Mouse (Mus musculus): ENCODE measurements around the gene Shf. TPM values are rescaled to one million over a fixed set of nuclear protein-coding genes. Genes with fewer than 3 reads are reported as not detected.

Gene Shf
- polyA plus RNA-seq, 1 experiment from 2014 or later: 17.5 TPM

DNA sequence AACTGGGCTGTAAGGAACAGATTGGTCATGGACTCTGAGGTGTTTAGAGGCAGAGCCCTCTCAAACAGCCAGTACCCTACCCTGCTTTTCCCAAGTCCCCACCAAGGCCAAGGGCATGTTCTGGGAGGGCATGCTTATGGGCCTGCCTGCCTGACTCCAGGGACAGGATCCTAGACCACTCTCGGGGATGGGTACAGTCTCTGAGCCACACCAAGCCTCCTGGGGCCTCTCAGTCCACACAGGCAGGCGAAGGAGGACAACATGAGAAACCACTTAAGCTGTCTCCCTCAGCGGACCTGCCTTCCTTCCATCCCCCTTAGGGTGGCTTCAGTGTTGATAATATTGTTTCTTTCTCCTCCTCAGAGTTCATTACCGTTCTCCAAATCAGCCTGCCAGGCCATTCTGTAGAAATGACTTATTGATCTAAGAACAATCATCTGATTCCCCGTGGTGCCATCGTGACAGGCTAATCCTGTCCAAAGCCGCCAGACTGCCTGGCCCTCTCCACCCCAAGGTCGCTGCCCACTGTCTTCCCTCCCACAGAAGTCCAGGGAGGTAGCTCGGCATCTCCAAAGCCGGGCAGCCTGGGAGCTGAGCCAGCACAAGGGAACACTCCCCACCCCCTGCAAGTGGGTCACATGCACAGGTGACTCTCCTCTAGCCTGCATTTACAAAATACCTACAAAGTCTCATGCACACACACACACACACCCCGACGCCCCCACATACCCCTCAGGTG is 14.6 kb downstream of the Shf start:
- Histone ChIP-seq H3K4me3 (ENCODE audit: low read depth, low read length) (no peak overlapping the region), H3K27ac (ENCODE audit: low read depth, low read length) (peak overlapping the region; percentile 57; the same call in 1 of the 2 replicates), H3K36me3 (ENCODE audit: control insufficient read depth, insufficient read depth, low read length) (peaks cover 19% of the 10 kb centered on the region; the same call in 1 of the 2 replicates), H3K27me3 (ENCODE audit: control insufficient read depth, insufficient read depth, low read length) (no peaks in the 10 kb centered on the region), H3K4me1 (ENCODE audit: control insufficient read depth, insufficient read depth, low read length) (peaks cover 39% of the 10 kb centered on the region), H3K4me2 (ENCODE audit: low read depth, low read length) (no peak overlapping the region), H3K9me3 (ENCODE audit: control insufficient read depth, low read length) (no peaks in the 10 kb centered on the region), H3K9ac (replicated peaks; ENCODE audit: low read depth, low read length) (0 out of 2 replicates have a peak overlapping the region, but pooled peaks have one; percentile 3)
- no peak for ATAC-seq (ENCODE audit: low read depth)
- 51% methylated on average over 12 of the region's 12 CpGs for WGBS

DNA sequence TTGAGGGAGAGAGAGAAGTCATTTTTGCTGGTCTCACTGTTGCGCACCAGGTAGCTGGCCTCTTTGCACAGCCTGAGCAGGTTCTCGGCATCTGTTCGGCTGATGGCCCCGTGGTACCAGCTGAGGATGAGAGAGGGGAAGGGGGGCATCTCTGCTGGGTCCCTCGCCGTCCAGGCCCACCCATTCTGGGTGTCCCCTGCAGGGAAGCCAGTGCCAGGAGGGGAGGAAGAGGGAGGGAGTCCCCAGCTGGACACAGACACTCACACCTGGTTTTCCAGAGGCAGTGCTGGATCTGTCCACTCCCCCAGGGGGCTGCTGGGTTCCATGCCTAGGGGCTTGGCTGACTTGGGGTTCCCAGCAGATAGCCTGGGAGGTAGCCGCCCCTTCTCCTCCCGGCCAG is 15.2 kb downstream of the Shf start:
- Histone ChIP-seq H3K4me2 (ENCODE audit: low read depth, low read length) (no peak overlapping the region), H3K27me3 (ENCODE audit: control insufficient read depth, insufficient read depth, low read length) (no peaks in the 10 kb centered on the region), H3K9ac (replicated peaks; ENCODE audit: low read depth, low read length) (0 out of 2 replicates have a peak overlapping the region, but pooled peaks have one; percentile 3), H3K36me3 (ENCODE audit: control insufficient read depth, insufficient read depth, low read length) (peaks cover 19% of the 10 kb centered on the region; the same call in 1 of the 2 replicates), H3K9me3 (ENCODE audit: control insufficient read depth, low read length) (no peaks in the 10 kb centered on the region), H3K27ac (ENCODE audit: low read depth, low read length) (peak overlapping the region; percentile 57), H3K4me3 (ENCODE audit: low read depth, low read length) (no peak overlapping the region), H3K4me1 (ENCODE audit: control insufficient read depth, insufficient read depth, low read length) (peaks cover 43% of the 10 kb centered on the region)
- WGBS: 72% methylated on average over 8 of the region's 8 CpGs
- ATAC-seq (ENCODE audit: low read depth): no peak

DNA sequence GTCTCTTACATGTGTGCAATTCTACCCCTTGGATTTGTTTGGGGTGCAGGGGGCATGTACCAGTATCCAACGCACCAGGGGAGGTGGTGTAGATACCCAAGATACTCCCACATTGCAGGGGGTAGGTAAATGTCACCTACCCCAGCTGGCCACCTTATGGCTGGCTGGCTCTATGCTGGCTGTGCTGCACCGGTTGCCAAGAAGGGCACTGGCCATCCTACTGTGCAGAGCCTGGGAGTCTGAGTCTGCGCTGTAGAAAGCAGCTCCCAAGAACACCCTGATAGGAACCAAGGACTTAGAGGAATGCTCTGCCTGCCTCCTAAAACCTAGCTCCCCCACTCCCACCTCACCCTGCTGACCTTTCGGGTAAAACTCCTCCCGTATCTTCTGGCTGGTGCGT is 16.0 kb downstream of the Shf start:
- ATAC-seq (ENCODE audit: low read depth): no peak

DNA sequence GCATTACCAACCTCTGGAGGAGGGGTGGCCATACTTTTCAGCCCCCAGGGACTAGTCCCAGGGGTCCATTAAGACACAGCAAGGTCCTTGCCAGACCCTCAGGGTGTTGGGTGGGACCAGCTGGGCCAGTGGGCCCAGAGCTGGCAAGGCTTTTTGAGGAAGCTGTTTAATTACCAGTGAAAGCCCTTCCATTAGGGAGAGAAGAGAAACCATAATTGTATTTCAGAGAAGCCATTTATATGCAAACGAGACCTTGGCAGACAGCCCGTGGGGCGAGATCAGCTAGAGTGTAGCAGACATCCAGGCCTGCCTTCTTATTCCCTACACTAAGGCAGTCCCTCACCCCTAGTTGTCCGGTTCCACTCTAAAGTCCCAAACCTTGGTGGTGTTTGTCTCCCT is 17.0 kb downstream of the Shf start:
- Histone ChIP-seq H3K9ac (replicated peaks; ENCODE audit: low read depth, low read length) (no peak overlapping the region), H3K4me2 (ENCODE audit: low read depth, low read length) (no peak overlapping the region), H3K27ac (ENCODE audit: low read depth, low read length) (peak overlapping the region; percentile 85), H3K4me3 (ENCODE audit: low read depth, low read length) (no peak overlapping the region), H3K9me3 (ENCODE audit: control insufficient read depth, low read length) (no peaks in the 10 kb centered on the region), H3K36me3 (ENCODE audit: control insufficient read depth, insufficient read depth, low read length) (peaks cover 19% of the 10 kb centered on the region; the same call in 1 of the 2 replicates), H3K4me1 (ENCODE audit: control insufficient read depth, insufficient read depth, low read length) (peaks cover 47% of the 10 kb centered on the region), H3K27me3 (ENCODE audit: control insufficient read depth, insufficient read depth, low read length) (no peaks in the 10 kb centered on the region)
- peak; percentile 38 for ATAC-seq (ENCODE audit: low read depth)
- WGBS: 7% methylated on average over 4 of the region's 4 CpGs

More for the DNA sequence above, 16.0 kb downstream of the Shf start:
- WGBS: 78% methylated on average over 6 of the region's 6 CpGs
- H3K4me2 ChIP-seq (ENCODE audit: low read depth, low read length): no peak overlapping the region
- no peak overlapping the region for H3K4me3 ChIP-seq (ENCODE audit: low read depth, low read length)
- H3K27ac ChIP-seq (ENCODE audit: low read depth, low read length): peak overlapping the region; percentile 57; the same call in 1 of the 2 replicates
- H3K36me3 ChIP-seq (ENCODE audit: control insufficient read depth, insufficient read depth, low read length): peaks cover 19% of the 10 kb centered on the region; the same call in 1 of the 2 replicates
- no peak overlapping the region for H3K9ac ChIP-seq (replicated peaks; ENCODE audit: low read depth, low read length)
- no peaks in the 10 kb centered on the region for H3K27me3 ChIP-seq (ENCODE audit: control insufficient read depth, insufficient read depth, low read length)
- peaks cover 44% of the 10 kb centered on the region for H3K4me1 ChIP-seq (ENCODE audit: control insufficient read depth, insufficient read depth, low read length)
- no peaks in the 10 kb centered on the region for H3K9me3 ChIP-seq (ENCODE audit: control insufficient read depth, low read length)

DNA sequence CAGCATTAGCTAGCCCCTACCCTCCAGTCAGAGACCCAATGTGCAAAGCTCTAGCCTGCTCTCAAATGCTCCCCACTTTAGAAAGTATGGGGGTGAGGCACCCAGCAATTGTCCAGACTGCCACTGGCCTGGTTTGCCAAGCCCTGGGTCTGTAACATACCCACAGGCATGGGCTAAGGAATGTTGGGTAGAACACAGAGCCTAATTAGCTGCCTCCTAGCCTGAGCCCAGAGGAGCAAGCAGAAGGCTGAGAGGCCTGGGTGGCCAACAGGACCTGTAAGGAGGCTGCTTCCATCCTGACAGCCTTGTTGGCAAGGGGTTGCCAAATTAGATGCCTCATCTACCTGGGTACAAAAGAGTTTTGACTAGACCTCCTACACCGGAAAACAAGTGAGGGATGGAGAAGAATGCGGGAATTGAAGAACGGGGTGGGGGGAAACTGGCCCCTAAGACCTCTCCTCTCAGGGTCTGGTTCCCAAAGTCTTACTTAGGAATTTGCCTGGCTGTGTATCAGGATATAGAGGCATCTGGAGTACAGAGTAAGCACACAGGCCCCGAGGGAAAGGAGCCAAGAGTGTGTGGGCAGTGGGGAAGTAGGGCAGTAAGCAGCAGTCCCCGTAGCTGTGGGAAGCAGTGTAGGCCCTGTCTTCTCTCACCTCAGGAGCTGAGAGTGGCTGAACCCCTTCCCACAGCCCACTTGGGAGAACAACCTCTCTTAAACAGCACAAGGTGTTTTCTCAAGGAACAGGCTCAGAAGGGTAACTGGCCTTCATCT is 17.6 kb downstream of the Shf start:
- no peak overlapping the region for H3K4me3 ChIP-seq (ENCODE audit: low read depth, low read length)
- peaks cover 16% of the 10 kb centered on the region; the same call in 1 of the 2 replicates for H3K36me3 ChIP-seq (ENCODE audit: control insufficient read depth, insufficient read depth, low read length)
- no peak overlapping the region for H3K9ac ChIP-seq (replicated peaks; ENCODE audit: low read depth, low read length)
- 54% methylated on average over 5 of the region's 5 CpGs for WGBS
- H3K4me1 ChIP-seq (ENCODE audit: control insufficient read depth, insufficient read depth, low read length): peaks cover 47% of the 10 kb centered on the region
- no peak overlapping the region for H3K4me2 ChIP-seq (ENCODE audit: low read depth, low read length)
- no peaks in the 10 kb centered on the region for H3K27me3 ChIP-seq (ENCODE audit: control insufficient read depth, insufficient read depth, low read length)
- ATAC-seq (ENCODE audit: low read depth): no peak
- no peaks in the 10 kb centered on the region for H3K9me3 ChIP-seq (ENCODE audit: control insufficient read depth, low read length)
- peak overlapping the region; percentile 85 for H3K27ac ChIP-seq (ENCODE audit: low read depth, low read length)

DNA sequence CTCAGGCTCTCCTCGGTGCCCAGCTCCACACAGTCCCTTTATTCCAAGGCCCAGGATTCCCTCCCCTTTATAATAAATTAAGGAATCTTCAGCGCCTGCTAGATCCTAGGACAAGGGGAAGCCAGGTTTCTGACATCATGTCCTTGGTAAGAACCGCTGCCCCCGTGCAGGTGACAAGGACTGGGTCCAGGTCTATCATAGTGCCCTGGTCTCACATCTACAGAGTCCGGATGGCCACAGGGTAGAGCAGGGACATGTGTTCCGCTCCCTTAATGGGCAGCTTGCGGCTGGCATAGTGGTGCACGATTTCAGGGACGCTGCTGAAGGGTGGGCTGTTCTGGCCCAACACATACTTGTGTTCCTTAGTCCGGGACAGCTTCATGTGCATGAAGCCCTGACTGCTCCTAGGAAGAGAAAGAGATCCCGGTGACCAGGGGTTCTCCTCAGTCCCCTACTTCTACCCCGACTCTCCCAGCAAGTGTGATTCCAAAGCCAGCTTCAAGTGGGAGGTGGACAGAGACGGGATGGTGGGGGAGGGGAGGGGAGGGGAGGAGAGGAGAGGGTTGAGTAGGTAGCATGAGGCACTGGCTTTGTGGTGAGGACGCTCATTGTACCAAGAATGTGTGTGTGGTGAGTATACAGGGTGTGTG is 19.7 kb downstream of the Shf start:
- peak; percentile 28 for ATAC-seq (ENCODE audit: low read depth)

DNA sequence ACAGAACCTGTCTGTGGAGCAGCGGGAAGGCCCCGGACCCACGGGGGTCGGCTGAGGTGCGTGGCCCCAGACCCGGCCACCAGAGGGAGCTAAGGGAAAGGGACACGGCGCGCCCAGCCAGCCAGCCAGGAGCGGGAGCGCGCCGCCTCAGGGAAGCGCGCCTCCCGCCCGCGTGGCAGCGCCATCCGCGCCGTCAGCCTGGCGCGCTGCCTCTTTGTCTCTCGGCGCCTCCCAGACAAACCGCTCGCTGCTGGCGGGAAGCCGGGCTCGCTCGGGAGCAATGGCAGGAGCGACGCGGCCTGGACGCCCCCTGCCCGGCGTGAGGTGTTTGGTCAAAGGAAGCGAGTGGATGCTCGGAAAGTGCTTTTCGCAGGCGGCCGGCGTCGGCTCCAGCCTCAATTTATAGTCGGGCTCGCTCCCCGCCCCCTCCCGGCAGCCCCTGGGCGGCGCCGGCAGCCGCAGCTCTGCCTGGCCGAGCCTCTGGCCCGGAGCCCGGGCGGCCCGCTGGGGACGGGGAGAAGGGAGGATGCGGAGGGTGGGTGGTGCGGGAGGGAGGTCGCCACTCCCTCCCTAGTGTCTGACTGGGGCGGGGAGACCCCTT is 20.3 kb downstream of the Shf start:
- Histone ChIP-seq H3K36me3 (ENCODE audit: control insufficient read depth, insufficient read depth, low read length) (peaks cover 3% of the 10 kb centered on the region; the same call in 1 of the 2 replicates), H3K9ac (replicated peaks; ENCODE audit: low read depth, low read length) (peak overlapping the region; percentile 63), H3K27ac (ENCODE audit: low read depth, low read length) (peak overlapping the region; percentile 96), H3K4me1 (ENCODE audit: control insufficient read depth, insufficient read depth, low read length) (peaks cover 36% of the 10 kb centered on the region), H3K4me3 (ENCODE audit: low read depth, low read length) (peak overlapping the region; percentile 44), H3K4me2 (ENCODE audit: low read depth, low read length) (peak overlapping the region; percentile 54), H3K9me3 (ENCODE audit: control insufficient read depth, low read length) (no peaks in the 10 kb centered on the region), H3K27me3 (ENCODE audit: control insufficient read depth, insufficient read depth, low read length) (no peaks in the 10 kb centered on the region)
- WGBS: under 1% methylated on average over 54 of the region's 63 CpGs
- ATAC-seq (ENCODE audit: low read depth): peak; percentile 83

More for the DNA sequence above, 19.7 kb downstream of the Shf start:
- H3K4me1 ChIP-seq (ENCODE audit: control insufficient read depth, insufficient read depth, low read length): peaks cover 41% of the 10 kb centered on the region
- no peaks in the 10 kb centered on the region for H3K27me3 ChIP-seq (ENCODE audit: control insufficient read depth, insufficient read depth, low read length)
- WGBS: 10% methylated on average over 14 of the region's 14 CpGs
- no peaks in the 10 kb centered on the region for H3K9me3 ChIP-seq (ENCODE audit: control insufficient read depth, low read length)
- peak overlapping the region; percentile 96 for H3K27ac ChIP-seq (ENCODE audit: low read depth, low read length)
- peaks cover 7% of the 10 kb centered on the region; the same call in 1 of the 2 replicates for H3K36me3 ChIP-seq (ENCODE audit: control insufficient read depth, insufficient read depth, low read length)
- H3K4me2 ChIP-seq (ENCODE audit: low read depth, low read length): peak overlapping the region; percentile 54
- peak overlapping the region; percentile 63 for H3K9ac ChIP-seq (replicated peaks; ENCODE audit: low read depth, low read length)
- peak overlapping the region; percentile 44 for H3K4me3 ChIP-seq (ENCODE audit: low read depth, low read length)

DNA sequence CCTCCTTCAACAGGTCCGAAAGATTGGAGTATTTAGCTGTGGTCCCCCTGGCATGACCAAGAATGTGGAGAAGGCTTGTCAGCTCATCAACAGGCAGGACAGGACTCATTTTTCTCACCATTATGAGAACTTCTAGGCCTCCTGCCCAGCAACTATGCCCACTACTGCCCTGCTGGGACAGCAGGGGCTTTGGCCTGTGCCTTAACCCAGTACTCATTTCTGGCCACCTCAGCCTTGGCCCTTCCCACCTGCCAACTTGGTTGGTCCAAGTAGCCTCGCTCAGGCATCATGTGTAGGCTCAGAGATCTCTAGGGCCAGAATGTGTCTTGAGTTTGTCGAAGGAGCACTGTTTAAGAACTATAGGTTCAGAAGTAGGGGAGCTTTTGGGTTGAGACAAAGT is 21.7 kb downstream of the Shf start:
- 96% methylated on average over 3 of the region's 3 CpGs for WGBS
- H3K4me2 ChIP-seq (ENCODE audit: low read depth, low read length): no peak overlapping the region
- no peaks in the 10 kb centered on the region for H3K27me3 ChIP-seq (ENCODE audit: control insufficient read depth, insufficient read depth, low read length)
- H3K27ac ChIP-seq (ENCODE audit: low read depth, low read length): no peak overlapping the region
- H3K9me3 ChIP-seq (ENCODE audit: control insufficient read depth, low read length): no peaks in the 10 kb centered on the region
- ATAC-seq (ENCODE audit: low read depth): no peak
- no peak overlapping the region for H3K9ac ChIP-seq (replicated peaks; ENCODE audit: low read depth, low read length)
- H3K36me3 ChIP-seq (ENCODE audit: control insufficient read depth, insufficient read depth, low read length): no peaks in the 10 kb centered on the region
- H3K4me3 ChIP-seq (ENCODE audit: low read depth, low read length): no peak overlapping the region
- H3K4me1 ChIP-seq (ENCODE audit: control insufficient read depth, insufficient read depth, low read length): peaks cover 25% of the 10 kb centered on the region

Data from neural tube, embryonic 14.5 days (tissue).